Mouse (Mus musculus) heart, postnatal 36 days (tissue): ENCODE measurements at regions not wholly inside any gene's neighbourhood (a gene's known extent, or its start where the extent isn't known, plus 50 kb on each side); places are given as distances from the start of the nearest gene placed in this dataset.

Experiments used
- DNase-seq, 2 experiments: peaks; one replicate each; pipeline ENCODE4 v3.0.0; 2021 to 2022
- intact Hi-C: fragments of 180-260 bp; cut with DNase I; formaldehyde crosslinking; loops from one replicate; pipeline ENCODE4 v1.15.1; 2025

DNA sequence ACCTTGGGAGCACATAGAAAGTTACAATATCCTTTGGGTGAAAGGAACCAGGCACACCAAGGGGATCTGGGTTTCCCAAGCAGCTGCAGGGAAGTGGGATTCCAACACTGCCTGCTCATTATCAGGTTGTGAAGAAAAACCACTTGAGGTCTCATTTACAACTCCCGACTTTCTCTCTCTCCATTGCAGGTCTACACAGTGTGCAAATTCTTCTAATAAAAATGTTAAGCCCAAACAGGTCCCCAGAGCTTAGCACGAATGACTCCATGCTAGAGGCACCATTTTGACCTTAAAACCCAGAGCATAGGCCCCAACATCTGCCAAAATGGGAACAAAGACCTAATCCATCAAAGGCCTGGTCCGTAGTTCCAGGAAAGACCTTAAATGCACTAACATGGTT is 231.3 kb upstream of the Nrip1 start:
- intact Hi-C loops = no loop called here
- no peak for DNase-seq

DNA sequence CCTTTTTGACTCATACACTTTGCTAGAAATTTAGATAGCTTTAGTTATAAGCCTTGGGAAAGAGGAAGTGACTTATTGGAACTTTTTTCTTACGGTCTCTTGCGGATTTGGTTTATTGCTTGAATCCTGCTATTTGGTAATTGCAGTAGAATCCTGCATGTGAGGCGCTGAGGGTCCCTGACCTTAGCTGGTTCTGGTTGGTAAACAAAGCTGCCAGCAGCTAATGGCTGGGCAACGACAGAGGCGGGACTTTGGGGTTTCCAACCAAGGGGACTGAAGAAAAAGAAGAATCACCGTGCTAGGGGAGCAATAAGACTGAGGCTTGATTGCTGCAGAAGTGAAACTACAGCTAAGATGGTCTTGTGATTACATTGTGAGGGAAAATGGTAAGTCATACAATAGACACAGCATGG is 230.2 kb upstream of the Nrip1 start:
- intact Hi-C loops = no loop called here
- DNase-seq = no peak

- intact Hi-C loops = no loop called here
- no peak for DNase-seq
Observed at GRCm38 (mm10) chr16:76603431-76603830, 229.8 kb upstream of the Nrip1 start.

DNA sequence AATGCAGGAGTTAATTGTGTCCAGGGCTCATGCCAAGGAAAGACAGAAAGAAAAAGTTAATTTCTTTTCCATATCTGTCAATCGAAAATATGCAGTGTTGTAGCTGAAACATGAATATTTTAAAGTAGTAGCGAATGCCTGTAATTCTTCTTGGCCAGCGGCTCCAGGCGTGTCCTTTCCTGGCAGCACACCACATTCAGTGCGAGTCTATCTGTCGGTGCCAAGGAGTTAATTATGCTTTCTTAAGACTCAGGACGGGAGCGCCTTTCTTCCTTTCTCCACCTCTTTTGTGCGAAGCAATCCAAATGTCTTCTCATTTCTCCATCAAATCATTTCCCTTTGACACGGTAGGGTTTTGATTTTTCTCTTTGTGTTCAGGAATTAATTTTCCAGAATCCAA is 226.5 kb upstream of the Nrip1 start:
- intact Hi-C loops = no loop called here
- DNase-seq = peak; percentile 28 to 45

DNA sequence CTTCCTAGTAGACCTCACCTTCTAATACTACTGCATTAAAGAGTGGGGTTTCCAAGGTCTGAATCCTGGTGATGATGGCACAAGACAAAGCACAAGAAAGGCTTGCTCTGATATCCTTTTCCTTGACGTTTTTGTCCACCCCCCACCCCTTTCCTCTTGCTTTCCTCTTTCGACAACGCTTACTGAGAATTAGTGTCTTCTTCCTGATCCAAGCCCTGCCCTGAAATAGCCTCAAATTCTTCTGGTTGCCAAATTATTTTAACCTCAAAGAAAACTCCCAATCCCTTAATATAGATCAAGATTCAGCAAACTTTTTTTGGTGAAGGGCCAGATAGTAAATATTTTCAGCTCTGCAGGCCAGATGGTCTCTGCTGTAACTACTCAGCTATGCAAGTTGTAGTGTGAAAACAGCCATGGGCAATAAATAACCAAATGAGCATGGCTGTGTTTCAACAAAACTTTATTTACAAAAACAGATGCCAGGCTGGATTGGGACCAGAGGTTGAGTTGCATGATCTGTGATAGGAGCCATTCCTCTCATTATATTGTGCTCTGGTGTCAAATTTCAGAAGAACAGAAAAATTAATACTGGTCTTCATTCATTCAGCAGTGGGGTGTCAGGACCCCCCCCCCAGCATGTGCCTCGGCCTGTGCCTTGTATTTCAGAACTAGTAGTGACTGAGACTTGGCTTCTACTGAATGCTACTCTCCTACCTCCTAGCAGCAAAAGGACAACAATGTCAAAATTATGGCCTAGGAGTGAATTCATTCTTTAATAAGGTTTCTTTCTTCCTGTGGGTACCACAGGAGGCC is 218.5 kb upstream of the Nrip1 start:
- no peak for DNase-seq
- intact Hi-C loops = no loop called here

DNA sequence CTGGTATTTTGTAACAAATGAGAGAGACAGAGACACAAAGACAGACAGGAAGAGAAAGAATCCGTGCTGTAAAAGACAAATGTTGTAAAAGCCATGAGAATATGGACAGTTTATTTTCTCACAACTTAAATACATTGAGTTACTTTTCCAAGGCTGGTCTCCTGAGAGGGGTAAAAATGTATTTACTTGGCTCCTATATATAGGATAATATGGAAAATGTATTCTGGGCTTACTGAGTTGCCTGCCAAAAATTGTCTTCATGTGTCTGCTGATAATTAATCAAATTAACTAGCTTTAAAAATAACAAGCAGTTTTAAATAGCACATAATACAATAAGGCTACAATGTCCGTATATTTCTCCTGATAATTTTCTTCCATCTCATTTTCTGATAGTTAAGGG is 216.2 kb upstream of the Nrip1 start:
- intact Hi-C loops = no loop called here
- DNase-seq = no peak

DNA sequence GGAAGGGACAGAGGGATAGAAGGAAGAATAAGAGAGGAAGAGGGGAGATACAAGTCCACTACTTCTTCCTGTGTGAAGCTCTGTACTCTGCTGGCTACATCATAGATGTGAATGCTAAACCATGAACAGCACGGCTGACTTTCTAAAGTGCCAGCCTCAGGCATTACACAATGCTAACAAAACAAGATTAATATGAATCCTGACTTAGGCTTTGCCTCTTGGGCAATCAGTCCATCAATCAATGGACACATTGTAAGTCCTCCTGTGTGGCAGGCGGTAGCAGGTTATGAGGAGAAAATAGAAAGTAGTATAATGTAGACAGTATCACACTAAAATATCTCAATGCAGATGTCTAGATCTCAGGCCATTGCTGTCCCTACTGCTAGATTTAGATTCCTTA is 203.6 kb upstream of the Nrip1 start:
- DNase-seq = no peak
- intact Hi-C loops = no loop called here

DNA sequence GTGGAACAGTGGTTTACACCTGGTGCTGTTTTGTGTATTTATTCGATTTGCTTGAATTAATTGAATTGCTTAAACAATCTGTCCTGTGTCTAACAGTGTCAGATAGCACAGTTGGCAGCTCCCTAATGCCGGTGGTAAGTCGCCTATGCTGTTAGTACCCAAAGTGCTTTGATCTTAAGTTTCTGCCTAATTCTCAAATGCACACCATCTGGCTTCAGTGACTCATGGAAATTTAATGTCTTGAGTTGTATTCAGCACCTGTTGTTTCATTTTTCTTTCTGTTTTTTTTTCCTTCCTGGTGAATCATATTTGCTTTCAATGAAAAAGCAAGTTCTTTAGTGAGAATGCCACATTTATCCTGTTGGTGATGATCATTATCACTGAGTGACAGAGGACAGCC is 201.7 kb upstream of the Nrip1 start:
- DNase-seq = no peak
- intact Hi-C loops = no loop called here

DNA sequence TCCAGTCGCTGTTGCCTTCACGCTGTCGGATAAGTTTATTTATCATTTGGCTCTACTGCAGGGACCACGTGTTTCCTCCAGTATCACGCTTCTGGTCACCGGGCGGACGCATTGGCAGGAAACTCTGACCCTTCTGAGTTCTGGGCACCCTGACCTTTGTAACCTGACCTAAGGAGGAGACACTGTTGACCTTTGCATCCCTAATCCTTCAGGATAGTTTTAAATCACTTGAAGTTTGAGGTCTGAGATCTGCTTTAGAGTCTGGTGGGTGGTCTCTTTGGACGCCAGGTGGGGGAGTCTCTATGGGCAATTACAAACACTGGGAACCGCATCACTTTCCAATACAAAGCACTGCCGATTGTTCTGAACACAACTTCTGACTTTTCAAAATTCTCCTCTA is 192.6 kb upstream of the Nrip1 start:
- DNase-seq = no peak
- intact Hi-C loops = no loop called here

DNA sequence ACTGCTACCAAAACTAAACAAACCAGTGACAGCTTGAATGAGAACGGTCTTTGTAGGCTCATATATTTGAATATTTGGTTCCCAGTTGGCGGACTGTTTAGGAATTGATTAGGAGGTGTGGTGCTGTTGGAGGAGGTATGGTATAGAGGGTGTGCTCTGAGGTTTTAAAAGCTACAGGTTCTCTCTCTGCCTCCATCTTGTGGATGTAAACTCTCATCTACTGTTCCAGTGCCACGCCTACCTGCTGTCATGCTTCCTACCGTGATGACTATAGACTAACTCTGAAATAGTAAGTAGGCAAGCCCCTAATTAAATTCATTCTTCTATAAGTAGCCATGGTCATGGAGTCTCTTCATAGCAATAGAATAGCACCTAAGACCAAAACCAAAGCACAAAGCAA is 181.2 kb upstream of the Nrip1 start:
- DNase-seq = no peak
- intact Hi-C loops = no loop called here

DNA sequence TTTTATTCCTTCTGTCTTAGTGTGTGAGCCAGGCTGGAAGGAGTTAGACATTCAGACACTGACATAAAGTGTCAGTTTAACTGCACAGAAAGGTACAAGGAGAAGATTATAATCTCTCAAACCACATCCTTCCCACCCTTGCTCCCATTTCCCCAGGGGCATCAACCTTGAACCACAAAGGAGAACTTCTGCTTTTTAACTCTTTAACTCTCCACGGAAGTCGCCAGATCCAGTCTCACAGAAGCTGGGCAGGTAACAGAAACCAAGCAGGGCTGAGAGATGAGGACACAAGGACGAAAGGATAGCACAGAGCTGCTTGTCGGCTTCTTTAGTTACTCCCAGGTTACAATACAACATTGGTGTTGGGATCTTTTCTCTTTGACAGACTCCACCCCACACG is 176.0 kb upstream of the Nrip1 start:
- intact Hi-C loops = no loop called here
- no peak for DNase-seq

GRCm38 (mm10) chr16:76547087-76547486 is 173.5 kb upstream of the Nrip1 start:
- intact Hi-C loops = no loop called here

DNA sequence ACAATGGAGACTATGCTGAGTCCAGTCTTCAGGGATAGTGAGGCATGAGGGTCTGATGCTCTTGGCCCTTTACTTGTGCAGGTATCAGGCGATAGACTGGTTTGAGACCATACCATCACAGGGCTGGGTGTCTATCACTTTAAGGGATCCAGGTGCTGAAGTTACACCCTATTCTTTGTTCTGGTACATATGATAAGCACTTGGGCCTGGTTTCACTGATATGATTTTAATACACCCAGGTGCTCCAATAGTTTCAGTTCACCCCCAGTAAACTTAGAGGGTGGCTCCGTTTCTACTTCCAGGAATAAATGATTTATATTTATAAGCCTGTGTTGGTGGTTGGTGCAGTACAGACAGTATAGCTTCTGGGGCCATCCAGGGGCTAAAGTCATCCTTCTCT is 173.0 kb upstream of the Nrip1 start:
- intact Hi-C loops = no loop called here

More at GRCm38 (mm10) chr16:76547087-76547486, 173.5 kb upstream of the Nrip1 start:
- no peak for DNase-seq

DNA sequence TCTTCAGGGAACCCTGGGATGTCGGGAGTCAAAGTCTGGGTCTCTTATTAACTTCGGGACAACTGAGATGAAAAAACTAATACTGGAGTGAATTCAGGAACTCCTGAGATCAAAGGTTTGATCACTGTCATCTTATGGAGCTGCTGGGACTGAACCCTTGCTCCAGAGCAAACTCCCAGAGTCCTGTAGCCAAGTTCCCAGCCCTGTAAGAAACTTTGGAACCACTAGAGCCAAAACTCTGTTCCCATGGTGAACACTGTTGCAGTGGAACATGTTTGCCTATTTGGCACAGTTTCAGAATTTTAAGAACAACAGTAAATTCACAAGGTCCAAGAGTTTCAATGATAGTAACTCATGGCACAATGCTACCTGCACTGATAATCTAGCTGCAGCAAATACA is 172.3 kb upstream of the Nrip1 start:
- intact Hi-C loops = no loop called here
- no peak for DNase-seq

More for the DNA sequence above, 173.0 kb upstream of the Nrip1 start:
- DNase-seq = no peak

DNA sequence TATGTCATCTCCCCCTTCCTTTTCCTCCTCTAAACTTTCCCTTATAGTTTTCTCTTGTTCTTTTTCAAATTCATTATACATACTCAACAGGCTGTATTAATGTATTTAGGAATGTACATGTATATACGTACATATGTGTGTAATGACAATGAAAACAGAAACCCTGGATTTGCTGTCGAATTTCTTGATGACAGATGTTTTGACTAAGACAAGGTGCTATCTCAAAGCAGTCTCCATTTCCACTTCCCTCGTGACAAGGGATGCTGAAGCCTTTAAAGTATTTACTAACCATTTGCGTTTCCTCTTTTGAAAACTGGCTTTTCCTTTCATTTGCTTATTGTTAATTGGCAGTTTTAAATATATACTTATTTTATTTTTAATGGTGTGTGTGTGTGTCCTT is 171.3 kb upstream of the Nrip1 start:
- intact Hi-C loops = loop anchor here (5.0 kb wide), 1 partner anchor 113 kb away; no protein-coding TSS in a partner anchor
- DNase-seq = no peak

- intact Hi-C loops = loop anchor here (5.0 kb wide), 1 partner anchor 109 kb away; no protein-coding TSS in a partner anchor
- no peak for DNase-seq
Observed at GRCm38 (mm10) chr16:76540964-76541363, 167.3 kb upstream of the Nrip1 start.

GRCm38 (mm10) chr16:76540328-76540923 is 166.8 kb upstream of the Nrip1 start:
- DNase-seq = no peak
- intact Hi-C loops = loop anchor here (5.0 kb wide), 1 partner anchor 108 kb away; no protein-coding TSS in a partner anchor

- intact Hi-C loops = loop anchor here (5.0 kb wide), 1 partner anchor 107 kb away; no protein-coding TSS in a partner anchor
- DNase-seq = peak; percentile 15 to 25
Observed at GRCm38 (mm10) chr16:76539669-76540068, 166.0 kb upstream of the Nrip1 start.

GRCm38 (mm10) chr16:76537871-76538270 is 164.2 kb upstream of the Nrip1 start:
- DNase-seq = no peak
- intact Hi-C loops = no loop called here

DNA sequence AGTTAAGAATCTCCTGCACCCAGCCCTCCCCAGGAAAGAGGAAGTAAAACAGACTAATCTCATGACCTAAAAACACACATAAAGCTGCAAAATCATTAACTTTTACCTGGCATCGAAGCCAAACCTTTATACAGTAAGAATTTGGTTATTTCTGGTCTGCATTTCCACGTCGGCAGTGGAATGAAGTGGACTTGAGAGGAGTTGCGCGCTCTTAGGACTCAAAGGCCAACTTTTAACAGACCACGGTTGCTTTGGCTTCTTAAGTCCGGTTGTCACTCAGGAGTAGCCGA is 159.2 kb upstream of the Nrip1 start:
- intact Hi-C loops = no loop called here
- DNase-seq = no peak

GRCm38 (mm10) chr16:76532142-76532927 is 158.7 kb upstream of the Nrip1 start:
- DNase-seq = no peak
- intact Hi-C loops = no loop called here

DNA sequence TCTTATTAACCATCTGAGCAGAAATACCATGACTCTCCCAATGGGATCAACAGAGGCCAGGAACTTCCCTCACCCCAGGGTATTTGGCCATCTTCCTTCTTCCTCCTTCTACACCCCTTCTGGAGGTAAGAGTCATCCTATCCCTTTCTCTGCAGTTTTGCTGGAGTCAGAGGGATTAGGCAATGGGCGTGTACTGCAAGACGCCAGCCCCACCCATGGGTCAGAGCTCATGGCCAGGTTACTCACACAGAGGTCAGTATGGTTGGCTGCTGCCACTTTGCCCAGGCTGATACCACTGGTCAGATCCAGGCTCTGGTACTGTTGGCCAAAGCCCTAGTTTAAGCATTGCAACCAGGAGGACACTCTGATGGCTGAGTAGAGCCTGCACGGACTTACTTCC is 157.3 kb upstream of the Nrip1 start:
- DNase-seq = no peak
- intact Hi-C loops = no loop called here
